Mouse (Mus musculus): ENCODE data around the gene Usp39.

Usp39 gene

GRCm38 (mm10) chr6:72302349-72302925 is 42.5 kb downstream of the Usp39 start:
- 91% methylated on average over 11 of the region's 11 CpGs for WGBS

DNA sequence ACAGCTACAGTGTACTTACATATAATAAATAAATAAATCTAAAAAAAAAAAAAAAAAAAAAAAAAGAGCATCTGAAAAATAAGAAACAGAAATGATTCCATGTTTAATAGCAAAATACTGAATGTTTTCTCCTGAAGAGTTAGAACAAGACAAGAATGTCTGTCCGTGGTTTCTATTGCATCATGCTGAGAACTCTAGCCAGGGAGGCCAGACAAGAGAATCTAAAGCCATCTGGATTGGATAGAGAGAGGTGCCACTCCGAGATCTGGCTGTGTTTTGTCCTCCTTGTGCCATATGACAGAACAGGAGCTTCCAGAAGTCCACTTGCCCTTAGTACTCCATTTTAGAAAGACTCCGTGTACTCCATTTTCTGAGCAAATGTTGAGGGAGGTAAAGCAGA is 47.2 kb downstream of the Usp39 start:
- 81% methylated on average over 3 of the region's 3 CpGs for whole genome bisulfite sequencing

DNA sequence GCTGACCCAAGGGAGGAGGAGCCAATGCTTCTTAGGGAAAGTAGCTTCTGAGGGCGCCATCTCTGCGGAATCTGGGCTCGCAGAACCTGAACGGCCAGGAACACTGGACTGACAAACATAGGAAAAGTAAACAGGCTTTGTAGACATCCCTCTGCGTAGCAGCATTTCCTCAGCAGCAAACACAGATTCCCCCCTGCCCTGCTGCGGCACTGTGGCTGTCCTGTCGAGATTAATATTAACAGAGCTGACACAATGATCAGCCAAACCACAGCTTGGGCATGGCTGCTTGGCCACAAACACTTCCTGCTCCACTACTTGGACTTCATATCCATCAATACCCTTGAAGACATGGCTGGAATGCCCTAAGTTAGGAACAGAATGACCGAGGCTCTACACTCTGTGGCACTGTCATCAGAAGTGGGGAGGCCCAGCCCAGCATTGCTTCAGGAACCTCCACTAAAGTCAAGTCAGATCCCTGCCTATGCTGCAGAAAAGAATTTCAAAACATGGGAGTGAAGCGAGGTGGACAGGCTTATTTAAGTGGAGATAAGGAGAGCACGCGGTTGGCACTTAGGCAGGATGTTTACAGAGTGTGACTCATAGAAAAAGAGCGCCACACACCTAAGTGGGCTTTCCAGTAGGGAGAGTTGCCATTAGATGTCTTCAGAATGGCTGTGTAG is 51.9 kb downstream of the Usp39 start:
- WGBS: 78% methylated on average over 12 of the region's 12 CpGs

DNA sequence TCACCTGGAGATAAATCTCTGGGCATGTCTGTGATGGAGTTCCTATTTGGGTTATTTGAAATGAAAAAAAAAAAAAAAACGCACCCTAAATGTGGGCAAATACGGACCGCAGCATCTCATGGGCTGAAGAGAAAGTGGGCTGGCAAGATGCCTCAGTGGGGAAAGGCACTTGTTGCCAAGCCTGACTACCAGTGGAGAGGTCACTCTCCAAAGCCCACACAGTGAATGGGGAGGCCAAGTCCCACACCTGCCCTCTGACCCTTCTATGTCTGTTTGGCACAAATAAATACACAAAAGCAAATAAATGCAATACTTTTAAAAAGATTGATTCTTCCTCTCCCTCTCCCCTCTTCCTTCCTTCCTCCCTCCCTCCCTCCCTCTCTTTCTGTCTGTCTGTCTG is 55.5 kb downstream of the Usp39 start:
- 83% methylated on average over 3 of the region's 3 CpGs for WGBS

GRCm38 (mm10) chr6:72283914-72284313 is 61.1 kb downstream of the Usp39 start:
- 21% methylated on average over 4 of the region's 4 CpGs for WGBS

DNA sequence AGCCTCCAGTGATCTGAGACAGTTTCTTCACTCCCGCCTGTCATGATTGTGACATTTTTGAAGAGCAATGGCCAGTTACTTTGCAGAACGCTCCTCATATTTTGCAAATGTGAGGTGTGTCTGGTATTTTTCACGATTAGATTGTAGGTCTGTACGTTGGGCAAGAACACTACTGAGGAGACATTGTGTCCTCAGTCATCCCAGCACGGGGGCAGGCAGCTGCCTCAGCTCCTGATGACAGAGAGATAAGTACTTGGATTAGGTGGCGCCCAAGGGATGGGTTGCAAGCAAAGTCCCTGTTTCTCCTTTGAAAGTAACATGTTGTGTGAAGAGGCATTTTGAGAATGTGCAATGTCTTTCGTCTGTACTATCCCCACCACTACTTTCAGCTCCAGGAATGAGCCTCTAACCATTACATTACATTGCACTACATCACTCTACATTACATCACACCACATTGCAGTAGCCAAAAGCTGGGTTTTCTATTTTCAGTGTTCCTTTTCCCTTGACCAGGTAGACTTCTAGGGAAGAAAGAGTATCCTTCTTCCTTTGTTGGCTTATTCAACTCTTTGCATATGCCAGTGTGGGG is 64.5 kb downstream of the Usp39 start:
- 82% methylated on average over 7 of the region's 7 CpGs for WGBS

- WGBS: 86% methylated on average over 7 of the region's 7 CpGs
Observed at GRCm38 (mm10) chr6:72279505-72279904, 65.5 kb downstream of the Usp39 start.

GRCm38 (mm10) chr6:72278835-72279234 is 66.1 kb downstream of the Usp39 start:
- WGBS: 73% methylated on average over 4 of the region's 4 CpGs

DNA sequence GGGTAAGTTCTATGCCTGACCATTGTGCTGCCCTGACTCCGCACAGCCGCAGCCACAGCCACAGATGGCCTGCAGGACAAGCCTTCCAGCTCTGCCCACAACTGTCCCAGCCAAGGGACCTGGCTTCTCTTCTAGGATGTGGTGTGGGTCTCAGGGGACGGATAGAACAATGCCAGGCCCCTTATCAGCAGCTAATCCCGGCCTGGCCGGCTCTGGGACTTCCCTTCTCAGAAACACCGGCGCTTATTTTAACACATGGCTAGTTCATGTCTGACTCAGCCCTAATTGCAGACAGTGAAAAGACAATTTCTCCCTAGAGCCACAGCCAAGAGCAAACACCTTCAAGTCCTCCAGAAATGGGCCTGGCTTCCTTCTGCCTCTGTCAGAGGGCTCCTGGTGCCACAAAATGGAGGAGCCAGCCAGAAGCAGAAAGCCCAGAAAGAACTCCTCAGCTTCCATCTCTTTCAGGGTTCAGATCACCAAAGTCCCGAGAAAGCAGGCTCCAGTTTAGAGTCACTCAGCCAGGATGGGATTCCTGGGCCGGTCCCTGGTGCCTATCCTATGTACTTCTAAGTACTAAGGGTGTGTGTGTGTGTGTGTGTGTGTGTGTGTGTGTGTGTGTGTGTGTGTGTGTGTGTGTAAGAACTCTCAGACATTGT is 67.3 kb downstream of the Usp39 start:
- WGBS: 73% methylated on average over 9 of the region's 9 CpGs

DNA sequence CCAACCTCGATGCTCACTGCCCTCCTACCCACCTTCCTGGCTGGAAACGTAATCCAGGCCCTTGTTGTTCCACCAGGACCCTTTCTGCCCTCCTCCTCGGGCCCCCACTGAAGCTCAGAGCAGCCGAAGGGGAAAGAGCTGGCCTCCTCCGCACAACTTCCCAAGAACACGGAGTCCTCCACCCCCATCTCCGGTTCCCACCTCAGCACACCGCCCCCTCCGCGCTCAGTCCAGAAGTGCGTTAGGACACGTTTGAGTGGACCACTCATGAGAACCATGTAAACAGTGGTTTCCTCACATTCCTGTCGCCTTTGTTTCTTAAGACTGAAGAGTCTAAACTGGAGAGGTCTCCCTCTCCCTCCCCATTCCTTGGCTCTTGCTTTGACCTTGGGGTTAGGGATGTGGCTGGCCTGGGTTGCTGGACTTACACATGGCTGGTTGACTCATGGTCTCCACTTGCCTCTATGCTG is 68.0 kb downstream of the Usp39 start:
- 79% methylated on average over 13 of the region's 13 CpGs for WGBS

GRCm38 (mm10) chr6:72276141-72276540 is 68.8 kb downstream of the Usp39 start:
- 94% methylated on average over 6 of the region's 6 CpGs for WGBS

DNA sequence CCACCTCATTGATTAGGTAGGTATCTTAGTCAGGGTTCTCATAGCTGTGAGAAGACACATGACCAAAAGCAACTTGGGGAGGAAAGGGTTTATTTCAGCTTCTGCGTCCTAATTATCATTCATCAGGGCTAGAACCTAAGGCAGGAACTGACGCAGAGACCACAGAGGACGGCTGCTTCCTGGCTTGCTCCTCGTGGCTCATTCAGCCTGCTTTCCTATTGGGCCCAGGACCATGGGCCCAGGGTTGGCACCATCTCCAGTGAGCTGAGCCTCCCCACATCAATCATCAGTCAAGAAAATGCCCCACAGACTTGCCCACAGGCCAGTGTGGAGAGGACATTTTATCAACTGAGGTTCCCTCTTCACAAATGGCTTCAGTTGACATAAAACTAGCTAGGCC is 69.5 kb downstream of the Usp39 start:
- 73% methylated on average over 4 of the region's 4 CpGs for WGBS

DNA sequence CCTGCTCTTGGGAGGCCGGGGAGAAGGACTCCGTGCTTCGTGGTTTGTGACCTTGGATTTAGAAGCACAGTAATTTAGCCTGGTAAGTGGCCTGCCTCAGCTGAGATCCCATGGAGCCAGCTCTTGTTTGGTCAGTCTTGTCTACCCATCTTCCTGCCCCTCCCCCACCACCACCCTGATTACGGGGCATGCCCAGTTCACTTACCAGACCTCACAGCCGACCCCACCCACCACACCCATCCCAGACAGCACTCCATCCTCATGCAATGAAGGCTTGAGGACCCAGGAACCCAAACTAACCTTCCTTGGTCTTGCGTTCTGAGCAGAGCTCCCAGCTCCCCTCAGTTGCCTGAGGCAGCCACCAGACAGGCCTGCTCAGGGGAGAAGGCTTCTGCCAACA is 71.8 kb downstream of the Usp39 start:
- WGBS: 89% methylated on average over 6 of the region's 6 CpGs

GRCm38 (mm10) chr6:72272161-72272696 is 72.8 kb downstream of the Usp39 start:
- 77% methylated on average over 10 of the region's 10 CpGs for WGBS

DNA sequence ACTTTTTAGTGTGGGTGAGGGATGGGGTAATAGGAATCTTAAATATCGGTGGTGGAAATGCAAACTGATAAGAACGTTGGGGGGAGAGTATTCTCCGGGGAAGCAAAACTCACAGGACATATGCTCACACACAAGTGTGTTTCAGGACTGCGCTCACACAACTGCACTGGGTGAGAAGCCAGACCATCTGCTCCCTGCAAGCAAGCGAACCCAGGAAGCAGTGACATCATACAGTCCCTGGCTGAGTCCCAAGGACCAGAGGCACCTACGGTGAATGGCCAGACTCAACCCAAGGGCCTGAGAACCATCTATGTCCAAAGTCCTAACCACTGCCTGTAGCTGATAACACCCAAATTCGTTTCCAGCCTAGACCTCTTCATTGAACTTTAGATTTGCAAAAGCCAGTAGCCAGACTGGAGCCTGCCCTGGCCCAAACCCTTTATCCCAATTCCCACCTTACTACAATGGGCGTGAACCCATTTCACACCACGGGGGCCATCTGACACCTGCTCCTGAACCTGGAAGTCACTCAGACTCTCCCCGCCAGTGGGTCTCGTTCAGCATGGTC is 73.9 kb downstream of the Usp39 start:
- 55% methylated on average over 11 of the region's 11 CpGs for WGBS

DNA sequence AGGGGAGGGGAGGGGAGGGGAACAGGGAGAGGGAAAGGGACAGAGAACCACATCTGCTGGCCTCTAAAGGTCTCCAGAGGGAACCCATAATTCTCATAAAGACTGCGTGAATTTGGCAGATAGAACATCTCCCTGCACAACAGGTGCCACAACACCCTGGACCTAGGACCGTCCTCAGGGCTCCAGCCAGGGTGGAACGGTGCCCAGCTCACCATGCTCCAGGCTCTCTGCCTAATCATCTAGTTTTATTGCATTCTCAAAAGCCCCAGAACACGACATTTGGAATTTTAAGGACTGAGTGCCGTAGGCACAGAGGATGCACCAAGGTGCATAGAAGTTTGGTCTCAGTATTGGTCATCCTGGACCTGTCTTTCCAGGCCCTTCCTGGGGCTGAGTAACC is 74.7 kb downstream of the Usp39 start:
- WGBS: 78% methylated on average over 5 of the region's 5 CpGs
